Mouse (Mus musculus): Measurements from ENCODE around the gene Itpkb. TPM values are rescaled to one million over a fixed set of nuclear protein-coding genes. Genes with fewer than 3 reads are reported as not detected.

The Itpkb gene
- total and polyA plus RNA-seq, 3 experiments: 4.2 to 14.4 (median 10.6) TPM

- Histone ChIP-seq H3K9ac (ENCODE audit: insufficient read depth, low read depth) (no peak overlapping the region), H3K4me2 (ENCODE audit: insufficient read depth, low read depth, poor library complexity, severe bottlenecking) (no peak overlapping the region), H3K36me3 (replicated peaks in 1 of 2; ENCODE audit: control insufficient read depth in 1 of 2, insufficient read depth in 1 of 2, low read length in 1 of 2) (peaks cover 26 to 59% of the 10 kb centered on the region in 2 experiments), H3K27me3 (replicated peaks) (no peaks in the 10 kb centered on the region), H3K9me3 (replicated peaks; ENCODE audit: low read length) (peaks cover 4% of the 10 kb centered on the region), H3K4me1 (ENCODE audit: control insufficient read depth in 1 of 2, insufficient read depth in 2 of 2) (peaks cover 26 to 81% of the 10 kb centered on the region in 2 experiments), H3K27ac (ENCODE audit: insufficient read depth, low read depth) (no peak overlapping the region), H3K4me3 (replicated peaks in 1 of 3; ENCODE audit: low read depth in 2 of 3, low read length in 2 of 3, poor library complexity in 1 of 3) (no peak overlapping the region), H3K79me2 (replicated peaks; ENCODE audit: control insufficient read depth, extremely low read depth, insufficient read depth, poor library complexity, severe bottlenecking) (peaks cover 21% of the 10 kb centered on the region)
- DNase-seq (ENCODE audit: extremely low read depth): no peak
- no peak for TF ChIP-seq ZMIZ1 (IDR thresholded peaks at IDR 0.05; ENCODE audit: low read depth, low read length)
- TF ChIP-seq NRF1 (IDR thresholded peaks at IDR 0.05; ENCODE audit: low read depth, low read length): no peak
- no peak for TF ChIP-seq POLR2A (IDR thresholded peaks at IDR 0.05; ENCODE audit: low read depth, low read length)
- TF ChIP-seq CTCF (conservative IDR thresholded peaks at IDR 0.05 in 1 of 2, IDR thresholded peaks at IDR 0.05 in 1 of 2; ENCODE audit: low read depth in 2 of 2, low read length in 2 of 2): no peak
- TF ChIP-seq ELF1 (IDR thresholded peaks at IDR 0.05; ENCODE audit: low read depth, low read length): no peak
- TF ChIP-seq JUND (conservative IDR thresholded peaks at IDR 0.05; ENCODE audit: low read depth, low read length): no peak
- no peak for TF ChIP-seq SIN3A (IDR thresholded peaks at IDR 0.05; ENCODE audit: low read length)
- in situ Hi-C loops (cut with MboI; ENCODE audit: low pct_ligation_motif_present, low pct_unique_long_range_greater_than_20kb, low sequenced_read_pairs) (loop anchor here (10.0 kb wide), 1 partner anchor 72 kb away; no protein-coding TSS in a partner anchor), dilution Hi-C loops (cut with MboI; ENCODE audit: extremely low pct_ligation_motif_present, extremely low pct_unique_long_range_greater_than_20kb, low sequenced_read_pairs) (no loop called here)
Observed at GRCm38 (mm10) chr1:180332928-180333440, 2.7 kb downstream of the Itpkb start.

- Histone ChIP-seq H3K27me3 (replicated peaks) (no peaks in the 10 kb centered on the region), H3K4me3 (replicated peaks in 1 of 3; ENCODE audit: low read depth in 2 of 3, low read length in 2 of 3, poor library complexity in 1 of 3) (peak overlapping the region; percentile 20 to 37 (median 23)), H3K79me2 (replicated peaks; ENCODE audit: control insufficient read depth, extremely low read depth, insufficient read depth, poor library complexity, severe bottlenecking) (peaks cover 26% of the 10 kb centered on the region), H3K9me3 (replicated peaks; ENCODE audit: low read length) (peaks cover 4% of the 10 kb centered on the region), H3K4me2 (ENCODE audit: insufficient read depth, low read depth, poor library complexity, severe bottlenecking) (peak overlapping the region; percentile 54; the same call in 1 of the 2 replicates), H3K27ac (ENCODE audit: insufficient read depth, low read depth) (no peak overlapping the region), H3K9ac (ENCODE audit: insufficient read depth, low read depth) (no peak overlapping the region), H3K36me3 (replicated peaks in 1 of 2; ENCODE audit: control insufficient read depth in 1 of 2, insufficient read depth in 1 of 2, low read length in 1 of 2) (peaks cover 26 to 64% of the 10 kb centered on the region in 2 experiments), H3K4me1 (ENCODE audit: control insufficient read depth in 1 of 2, insufficient read depth in 2 of 2) (peaks cover 26 to 82% of the 10 kb centered on the region in 2 experiments)
- TF ChIP-seq ETS1 (conservative IDR thresholded peaks at IDR 0.05; ENCODE audit: low read depth, low read length) (no peak), E2F4 (IDR thresholded peaks at IDR 0.05; ENCODE audit: insufficient replicate concordance, low read depth, low read length) (no peak), ELF1 (IDR thresholded peaks at IDR 0.05; ENCODE audit: low read depth, low read length) (no peak), MYC (IDR thresholded peaks at IDR 0.05; ENCODE audit: low read depth, low read length) (no peak), HCFC1 (IDR thresholded peaks at IDR 0.05; ENCODE audit: low read depth, low read length) (no peak), MXI1 (IDR thresholded peaks at IDR 0.05; ENCODE audit: low read depth, low read length) (no peak), SIN3A (IDR thresholded peaks at IDR 0.05; ENCODE audit: low read length) (no peak), MEF2A (IDR thresholded peaks at IDR 0.05; ENCODE audit: borderline replicate concordance, low read depth, low read length) (no peak), IRF4 (IDR thresholded peaks at IDR 0.05; ENCODE audit: low read depth, low read length) (no peak), PAX5 (IDR thresholded peaks at IDR 0.05; ENCODE audit: low read length) (no peak), ZMIZ1 (IDR thresholded peaks at IDR 0.05; ENCODE audit: low read depth, low read length) (no peak), CHD1 (IDR thresholded peaks at IDR 0.05; ENCODE audit: low read depth, low read length) (no peak), POLR2AphosphoS2 (IDR thresholded peaks at IDR 0.05; ENCODE audit: low read depth, low read length) (no peak), JUND (conservative IDR thresholded peaks at IDR 0.05; ENCODE audit: low read depth, low read length) (no peak), JUN (IDR thresholded peaks at IDR 0.05; ENCODE audit: insufficient read depth, low read depth, low read length) (no peak), RCOR1 (conservative IDR thresholded peaks at IDR 0.05; ENCODE audit: low read depth, low read length) (no peak), CTCF (conservative IDR thresholded peaks at IDR 0.05 in 1 of 2, IDR thresholded peaks at IDR 0.05 in 1 of 2; ENCODE audit: low read depth in 2 of 2, low read length in 2 of 2) (no peak), MAZ (IDR thresholded peaks at IDR 0.05; ENCODE audit: low read depth, low read length) (no peak)
- dilution Hi-C loops (cut with MboI; ENCODE audit: extremely low pct_ligation_motif_present, extremely low pct_unique_long_range_greater_than_20kb, low sequenced_read_pairs): no loop called here
- no peak for DNase-seq (ENCODE audit: extremely low read depth)
- in situ Hi-C loops (cut with MboI; ENCODE audit: low pct_ligation_motif_present, low pct_unique_long_range_greater_than_20kb, low sequenced_read_pairs): loop anchor here (10.0 kb wide), 1 partner anchor 71 kb away; no protein-coding TSS in a partner anchor
Observed at GRCm38 (mm10) chr1:180333588-180333987, 3.3 kb downstream of the Itpkb start.

All from CH12.LX (cell line).